Mouse (Mus musculus): ENCODE measurements around the gene Clec4g. TPM values are rescaled to one million over a fixed set of nuclear protein-coding genes. Genes with fewer than 3 reads are reported as not detected.
A peak's percentile ranks its signal among the peaks of the same experiment; 100 is the strongest.

Clec4g gene
- total RNA-seq, 2 experiments from 2014 or later, result 0.68 to 1.2 TPM

GRCm38 (mm10) chr8:3682435-3682834 lies 38.0 kb downstream of the Clec4g start:
- DNase-seq, result no peak
- intact Hi-C loops (cut with DNase I), result no loop called here

GRCm38 (mm10) chr8:3679656-3680055 lies 40.8 kb downstream of the Clec4g start:
- no peak for DNase-seq
- intact Hi-C loops (cut with DNase I), result loop anchor here (5.0 to 10.0 kb wide), 3 partner anchors 57 to 325 kb away; partner anchors contain the start of genes A430078G23Rik, Pet100, Pex11g and Xab2

- intact Hi-C loops (cut with DNase I), result loop anchor here (5.0 to 10.0 kb wide), 3 partner anchors 57 to 324 kb away; partner anchors contain the start of genes A430078G23Rik, Pet100, Pex11g and Xab2
- DNase-seq, result no peak
These were observed 41.2 kb downstream of the Clec4g start for GRCm38 (mm10) chr8:3679236-3679635.

GRCm38 (mm10) chr8:3678831-3679230 lies 41.6 kb downstream of the Clec4g start:
- DNase-seq, result no peak
- intact Hi-C loops (cut with DNase I), result loop anchor here (5.0 to 10.0 kb wide), 3 partner anchors 57 to 324 kb away; partner anchors contain the start of genes A430078G23Rik, Pet100, Pex11g and Xab2

GRCm38 (mm10) chr8:3676993-3677579 lies 43.4 kb downstream of the Clec4g start:
- DNase-seq, result peak in 1 of 2 experiments; percentile 10
- intact Hi-C loops (cut with DNase I), result loop anchor here (5.0 to 10.0 kb wide), 3 partner anchors 55 to 322 kb away; partner anchors contain the start of genes A430078G23Rik, Pet100, Pex11g and Xab2

- DNase-seq, result peak; percentile 94 to 96
- intact Hi-C loops (cut with DNase I), result loop anchor here (5.0 to 10.0 kb wide), 3 partner anchors 54 to 322 kb away; partner anchors contain the start of genes A430078G23Rik, Pet100, Pex11g and Xab2
These were observed 44.1 kb downstream of the Clec4g start, which contains the start of gene Trappc5 for GRCm38 (mm10) chr8:3676131-3676992. Trappc5 (plus strand) TSS chr8:3676299.

GRCm38 (mm10) chr8:3674671-3675070 lies 45.8 kb downstream of the Clec4g start:
- no peak for DNase-seq
- intact Hi-C loops (cut with DNase I), result loop anchor here (5.0 to 10.0 kb wide), 3 partner anchors 52 to 320 kb away; partner anchors contain the start of genes A430078G23Rik, Pet100, Pex11g and Xab2

GRCm38 (mm10) chr8:3671980-3672491 lies 48.4 kb downstream of the Clec4g start, which contains the start of gene Fcor:
Fcor (minus strand) TSS chr8:3672362.
- peak; percentile 78 to 88 for DNase-seq
- intact Hi-C loops (cut with DNase I), result loop anchor here (1.0 to 10.0 kb wide), 3 partner anchors 113 to 317 kb away; partner anchors contain the start of genes A430078G23Rik and Pex11g

- intact Hi-C loops (cut with DNase I), result loop anchor here (10.0 kb wide), 2 partner anchors 206 to 316 kb away; partner anchors contain the start of genes A430078G23Rik and Pex11g
- DNase-seq, result no peak
These were observed 50.1 kb downstream of the Clec4g start for GRCm38 (mm10) chr8:3670388-3670787.

- no peak for DNase-seq
- intact Hi-C loops (cut with DNase I), result no loop called here
These were observed 54.9 kb downstream of the Clec4g start, which contains the start of gene Mcemp1 for GRCm38 (mm10) chr8:3665507-3665906. Mcemp1 (plus strand) TSS chr8:3665754.

GRCm38 (mm10) chr8:3664405-3664804 lies 56.0 kb downstream of the Clec4g start:
- DNase-seq, result no peak
- intact Hi-C loops (cut with DNase I), result no loop called here

GRCm38 (mm10) chr8:3660889-3661288 lies 59.6 kb downstream of the Clec4g start:
- intact Hi-C loops (cut with DNase I), result no loop called here
- DNase-seq, result no peak

Other genes starting within 250 kb of the Clec4g start
- not detected for gene Tex45, start 249.8 kb downstream of the Clec4g start, total RNA-seq (2021)
- gene Zfp358, start 227.5 kb downstream of the Clec4g start, total RNA-seq (2021), result 10 to 100 TPM; 25.1 to 26.3 TPM
- 10 to 100 TPM; 23.8 to 26.4 TPM for gene Mcoln1, start 220.2 kb downstream of the Clec4g start, total RNA-seq (2021)
- 10 to 100 TPM; 12.3 to 14.0 TPM for gene Pnpla6, start 205.3 kb downstream of the Clec4g start, total RNA-seq (2021)
- gene C330021F23Rik, start 152.7 kb downstream of the Clec4g start, total RNA-seq (2021), result under 1 TPM; 0.43 to 0.51 TPM
- gene Camsap3, start 133.4 kb downstream of the Clec4g start, total RNA-seq (2021), result 1 to 10 TPM in 1 of 2 experiments, under 1 TPM in 1; 0.37 to 1.8 TPM
- 10 to 100 TPM; 18.4 to 19.3 TPM for gene Xab2, start 99.3 kb downstream of the Clec4g start, total RNA-seq (2021)
- 10 to 100 TPM; 61.7 to 66.4 TPM for gene Pet100, start 99.1 kb downstream of the Clec4g start, total RNA-seq (2021)
- not detected for gene Pcp2, start 95.1 kb downstream of the Clec4g start, total RNA-seq (2021)
- 10 to 100 TPM in 1 of 2 experiments, 1 to 10 TPM in 1; 7.7 to 10.1 TPM for gene Stxbp2, start 89.7 kb downstream of the Clec4g start, total RNA-seq (2021)
- gene Retn, start 64.9 kb downstream of the Clec4g start, total RNA-seq (2021), result 1 to 10 TPM; 1.7 to 5.2 TPM
- gene Mcemp1, start 54.9 kb downstream of the Clec4g start, total RNA-seq (2021), result under 1 TPM in 1 of 2 experiments, not detected in 1; 0.29 TPM
- 1 to 10 TPM in 1 of 2 experiments, under 1 TPM in 1; 0.90 to 1.5 TPM for gene Fcor, start 48.3 kb downstream of the Clec4g start, total RNA-seq (2021)
- gene Trappc5, start 44.4 kb downstream of the Clec4g start, total RNA-seq (2021), result 10 to 100 TPM; 16.6 to 18.0 TPM
- gene Fcer2a, start 26.5 kb downstream of the Clec4g start, total RNA-seq (2021), result under 1 TPM in 1 of 2 experiments, not detected in 1; 0.34 TPM
- under 1 TPM; 0.19 to 0.27 TPM for gene Cd209a, start 28.3 kb upstream of the Clec4g start, total RNA-seq (2021)
- gene Cd209e, start 133.7 kb upstream of the Clec4g start, total RNA-seq (2021), result not detected
- not detected for gene Cd209d, start 157.9 kb upstream of the Clec4g start, total RNA-seq (2021)
- gene Cd209b, start 206.2 kb upstream of the Clec4g start, total RNA-seq (2021), result under 1 TPM; 0.15 to 0.53 TPM
- gene Cd209c, start 234.1 kb upstream of the Clec4g start, total RNA-seq (2021), result under 1 TPM in 1 of 2 experiments, not detected in 1; 0.20 TPM

Data from heart, postnatal 14 days (tissue).